Mouse (Mus musculus): ENCODE results near the gene Pik3r5.

DNA sequence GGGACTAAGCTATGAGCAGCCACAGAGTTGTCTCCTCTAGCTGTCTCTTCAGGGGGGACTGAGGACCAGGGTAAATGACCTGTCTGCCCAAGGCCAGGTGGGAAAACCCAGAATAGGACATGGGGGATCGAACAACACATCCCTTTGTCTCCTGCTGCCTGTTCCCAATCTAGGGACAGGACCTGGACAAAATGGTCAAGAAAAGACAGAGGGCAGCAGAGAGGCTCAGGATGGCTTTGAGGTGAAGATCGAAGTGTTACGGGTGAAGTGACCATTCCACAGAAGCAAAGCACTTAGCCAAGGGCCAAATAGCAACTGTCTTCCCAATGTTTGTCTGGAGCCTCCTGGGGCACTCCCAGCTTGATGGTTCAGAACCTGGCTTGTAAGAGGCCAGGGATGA, 54.2 kb downstream of the Pik3r5 start:
- TF ChIP-seq CTCF (IDR thresholded peaks at IDR 0.05; ENCODE audit: low read depth): peak; percentile 27
- no peak for TF ChIP-seq EP300 (IDR thresholded peaks at IDR 0.05; ENCODE audit: low read depth)

Measured in liver, postnatal 0 days (tissue).